Mouse (Mus musculus) adrenal gland, postnatal 14 days (tissue): ENCODE measurements around the gene 9130023H24Rik. TPM values are rescaled to one million over a fixed set of nuclear protein-coding genes. Genes with fewer than 3 reads are reported as not detected.

Experiments used
- total RNA-seq: library from RNA; stranded (reverse); gene quantifications from 2 replicates; pipeline ENCODE4 v1.2.3, GENCODE M21; 2021

Gene 9130023H24Rik
- total RNA-seq, 1 experiment from 2014 or later, result 7.2 TPM

Other genes with a start within 250 kb of the 9130023H24Rik start
- gene Pycard, start 244.2 kb downstream of the 9130023H24Rik start, total RNA-seq, result 3.4 and 10.1 TPM in 2 replicates
- gene Trim72, start 234.1 kb downstream of the 9130023H24Rik start, total RNA-seq, result not detected in 2 replicates
- 4.2 and 6.4 TPM in 2 replicates for gene Itgam, start 175.4 kb downstream of the 9130023H24Rik start, total RNA-seq
- gene Gm49368, start 175.3 kb downstream of the 9130023H24Rik start, total RNA-seq, result not detected in 2 replicates
- gene Itgax, start 108.5 kb downstream of the 9130023H24Rik start, total RNA-seq, result 0.41 and 2.1 TPM in 2 replicates
- 0.45 and 0.93 TPM in 2 replicates for gene Itgad, start 83.7 kb downstream of the 9130023H24Rik start, total RNA-seq
- not detected in 2 replicates for gene Cox6a2, start 31.6 kb downstream of the 9130023H24Rik start, total RNA-seq
- 16.2 and 18.7 TPM in 2 replicates for gene Armc5, start 689 bp downstream of the 9130023H24Rik start, total RNA-seq
- 30.0 and 32.3 TPM in 2 replicates for gene Tgfb1i1, start 8.8 kb upstream of the 9130023H24Rik start, total RNA-seq
- not detected in 2 replicates for gene Slc5a2, start 27.6 kb upstream of the 9130023H24Rik start, total RNA-seq
- gene BC017158, start 60.1 kb upstream of the 9130023H24Rik start, total RNA-seq, result 25.9 and 26.3 TPM in 2 replicates
- 14.4 and 22.4 TPM in 2 replicates for gene Rgs10, start 180.7 kb upstream of the 9130023H24Rik start, total RNA-seq
- 92.5 and 95.3 TPM in 2 replicates for gene Tial1, start 223.7 kb upstream of the 9130023H24Rik start, total RNA-seq